Mouse (Mus musculus): ENCODE data around the gene Gm20521. TPM values are rescaled to one million over a fixed set of nuclear protein-coding genes. Genes with fewer than 3 reads are reported as not detected.

Gm20521 gene
- polyA plus RNA-seq, 1 experiment from 2014 or later, result not detected

GRCm38 (mm10) chr14:54884022-54884712 lies 926 bp downstream of the Gm20521 start:
- no peak overlapping the region for H3K27ac ChIP-seq (ENCODE audit: low read depth, low read length)
- H3K9ac ChIP-seq (ENCODE audit: low read length), result peak overlapping the region; percentile 75
- peaks cover 14% of the 10 kb centered on the region for H3K4me1 ChIP-seq (ENCODE audit: control insufficient read depth, insufficient read depth, low read length)
- no peaks in the 10 kb centered on the region for H3K9me3 ChIP-seq (ENCODE audit: control insufficient read depth, low read length)
- peak overlapping the region; percentile 47 for H3K4me3 ChIP-seq (ENCODE audit: low read depth, low read length)
- no peaks in the 10 kb centered on the region for H3K36me3 ChIP-seq (ENCODE audit: control insufficient read depth, insufficient read depth, low read length)
- WGBS, result 40% methylated on average over 21 of the region's 21 CpGs
- peak; percentile 73 for DNase-seq (ENCODE audit: low spot score, missing footprints)
- H3K4me2 ChIP-seq, result peak overlapping the region; percentile 69
- ATAC-seq (ENCODE audit: low FRiP score), result no peak
- H3K27me3 ChIP-seq (ENCODE audit: control insufficient read depth, insufficient read depth, low read length), result no peaks in the 10 kb centered on the region

GRCm38 (mm10) chr14:54885309-54885708 lies 2.1 kb downstream of the Gm20521 start:
- Histone ChIP-seq H3K9me3 (ENCODE audit: control insufficient read depth, low read length) (no peaks in the 10 kb centered on the region), H3K4me1 (ENCODE audit: control insufficient read depth, insufficient read depth, low read length) (peaks cover 14% of the 10 kb centered on the region), H3K4me2 (no peak overlapping the region), H3K27me3 (ENCODE audit: control insufficient read depth, insufficient read depth, low read length) (no peaks in the 10 kb centered on the region), H3K4me3 (ENCODE audit: low read depth, low read length) (no peak overlapping the region), H3K36me3 (ENCODE audit: control insufficient read depth, insufficient read depth, low read length) (no peaks in the 10 kb centered on the region), H3K9ac (ENCODE audit: low read length) (no peak overlapping the region), H3K27ac (ENCODE audit: low read depth, low read length) (no peak overlapping the region)
- ATAC-seq (ENCODE audit: low FRiP score), result no peak
- no peak for DNase-seq (ENCODE audit: low spot score, missing footprints)
- 94% methylated on average over 11 of the region's 11 CpGs for WGBS

DNA sequence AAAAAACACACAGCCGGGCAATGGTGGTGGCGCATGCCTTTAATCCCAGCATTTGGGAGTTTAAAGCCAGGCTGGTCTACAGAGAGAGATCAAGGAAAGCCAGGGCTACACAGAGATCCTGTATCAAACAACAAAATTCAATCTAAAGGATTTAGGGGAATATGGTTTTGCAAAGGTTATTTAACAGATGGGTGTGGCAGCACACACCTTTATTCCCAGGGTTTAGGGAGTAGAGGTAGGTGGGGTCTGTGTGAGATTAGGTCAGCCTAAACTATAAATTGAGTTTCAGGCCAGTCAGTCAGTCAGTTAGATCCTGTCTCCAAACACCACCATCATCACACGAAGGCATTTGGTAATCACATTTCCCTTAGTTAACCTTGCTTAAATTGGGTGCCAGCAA lies 9.0 kb downstream of the Gm20521 start, which contains the start of gene Pabpn1:
Gene Pabpn1, plus strand, starts transcription at position 301 of the 400 bp plus-strand sequence.
- Histone ChIP-seq H3K4me2 (peak within 1 kb of the TSS; percentile 50), H3K4me1 (ENCODE audit: control insufficient read depth, insufficient read depth, low read length) (peaks cover 12% of the 10 kb centered on the region; the same call in 1 of the 2 replicates), H3K4me3 (ENCODE audit: low read depth, low read length) (peak within 1 kb of the TSS; percentile 99), H3K9me3 (ENCODE audit: control insufficient read depth, low read length) (no peaks in the 10 kb centered on the region), H3K27me3 (ENCODE audit: control insufficient read depth, insufficient read depth, low read length) (no peaks in the 10 kb centered on the region), H3K9ac (ENCODE audit: low read length) (peak within 1 kb of the TSS; percentile 61), H3K36me3 (ENCODE audit: control insufficient read depth, insufficient read depth, low read length) (peaks cover 8% of the 10 kb centered on the region), H3K27ac (ENCODE audit: low read depth, low read length) (peak within 1 kb of the TSS; percentile 72)
- DNase-seq (ENCODE audit: low spot score, missing footprints), result no peak
- 96% methylated on average over 3 of the region's 3 CpGs for WGBS
- ATAC-seq (ENCODE audit: low FRiP score), result no peak

- Histone ChIP-seq H3K9me3 (ENCODE audit: control insufficient read depth, low read length) (no peaks in the 10 kb centered on the region), H3K27ac (ENCODE audit: low read depth, low read length) (peak overlapping the region; percentile 94), H3K4me3 (ENCODE audit: low read depth, low read length) (peak overlapping the region; percentile 99), H3K27me3 (ENCODE audit: control insufficient read depth, insufficient read depth, low read length) (no peaks in the 10 kb centered on the region), H3K4me1 (ENCODE audit: control insufficient read depth, insufficient read depth, low read length) (peaks cover 12% of the 10 kb centered on the region; the same call in 1 of the 2 replicates), H3K36me3 (ENCODE audit: control insufficient read depth, insufficient read depth, low read length) (peaks cover 20% of the 10 kb centered on the region), H3K9ac (ENCODE audit: low read length) (peak overlapping the region; percentile 100), H3K4me2 (peak overlapping the region; percentile 78)
- WGBS, result under 1% methylated on average over 38 of the region's 38 CpGs
- peak; percentile 99 for ATAC-seq (ENCODE audit: low FRiP score)
- peak; percentile 99 for DNase-seq (ENCODE audit: low spot score, missing footprints)
Measured at GRCm38 (mm10) chr14:54893651-54894181, 10.5 kb downstream of the Gm20521 start.

DNA sequence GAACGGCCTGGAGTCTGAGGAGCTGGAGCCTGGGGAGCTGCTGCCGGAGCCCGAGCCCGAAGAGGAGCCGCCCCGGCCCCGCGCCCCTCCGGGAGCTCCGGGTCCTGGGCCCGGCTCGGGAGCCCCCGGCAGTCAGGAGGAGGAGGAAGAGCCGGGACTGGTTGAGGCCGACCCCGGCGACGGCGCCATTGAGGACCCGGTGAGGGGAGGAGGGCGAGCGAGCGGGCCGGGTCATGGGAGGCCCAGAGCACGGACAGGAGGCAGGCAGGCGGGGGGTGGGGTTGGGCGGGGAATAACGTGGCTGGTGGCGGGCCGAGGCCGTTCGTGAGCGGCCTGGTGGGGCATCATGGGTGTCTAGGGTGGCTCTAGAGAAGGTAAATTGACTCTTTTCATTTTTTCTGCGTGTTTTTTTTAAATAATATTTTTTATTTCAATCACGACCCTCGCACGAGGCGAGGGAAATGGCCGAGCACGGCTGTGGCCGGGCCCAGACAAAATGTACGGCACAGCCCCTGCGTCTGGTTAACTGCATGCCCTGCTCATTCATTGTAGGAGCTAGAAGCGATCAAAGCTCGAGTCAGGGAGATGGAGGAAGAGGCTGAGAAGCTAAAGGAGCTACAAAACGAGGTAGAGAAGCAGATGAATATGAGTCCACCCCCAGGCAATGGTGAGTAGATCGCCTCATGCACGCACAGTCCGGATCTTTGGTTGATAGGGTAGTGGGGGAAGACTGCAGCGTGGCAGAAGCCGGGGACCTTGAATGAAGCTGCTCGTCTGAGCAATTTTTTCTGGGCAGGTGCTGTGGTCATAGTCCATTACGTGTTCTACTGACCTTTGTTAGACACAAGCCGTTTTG lies 11.3 kb downstream of the Gm20521 start:
- DNase-seq (ENCODE audit: low spot score, missing footprints), result peak; percentile 96
- WGBS, result under 1% methylated on average over 53 of the region's 54 CpGs

GRCm38 (mm10) chr14:54897445-54897844 lies 14.2 kb downstream of the Gm20521 start:
- no peak for DNase-seq (ENCODE audit: low spot score, missing footprints)
- Histone ChIP-seq H3K9me3 (ENCODE audit: control insufficient read depth, low read length) (no peaks in the 10 kb centered on the region), H3K27ac (ENCODE audit: low read depth, low read length) (no peak overlapping the region), H3K36me3 (ENCODE audit: control insufficient read depth, insufficient read depth, low read length) (peaks cover 20% of the 10 kb centered on the region), H3K4me2 (no peak overlapping the region), H3K9ac (ENCODE audit: low read length) (no peak overlapping the region), H3K27me3 (ENCODE audit: control insufficient read depth, insufficient read depth, low read length) (no peaks in the 10 kb centered on the region), H3K4me3 (ENCODE audit: low read depth, low read length) (no peak overlapping the region), H3K4me1 (ENCODE audit: control insufficient read depth, insufficient read depth, low read length) (peaks cover 12% of the 10 kb centered on the region; the same call in 1 of the 2 replicates)
- no peak for ATAC-seq (ENCODE audit: low FRiP score)
- whole genome bisulfite sequencing, result 73% methylated on average over 2 of the region's 2 CpGs

More for the DNA sequence above, 11.3 kb downstream of the Gm20521 start:
- Histone ChIP-seq H3K36me3 (ENCODE audit: control insufficient read depth, insufficient read depth, low read length) (peaks cover 20% of the 10 kb centered on the region), H3K4me1 (ENCODE audit: control insufficient read depth, insufficient read depth, low read length) (peaks cover 12% of the 10 kb centered on the region; the same call in 1 of the 2 replicates), H3K4me2 (peak overlapping the region; percentile 78), H3K9me3 (ENCODE audit: control insufficient read depth, low read length) (no peaks in the 10 kb centered on the region), H3K4me3 (ENCODE audit: low read depth, low read length) (peak overlapping the region; percentile 99), H3K27me3 (ENCODE audit: control insufficient read depth, insufficient read depth, low read length) (no peaks in the 10 kb centered on the region), H3K9ac (ENCODE audit: low read length) (peak overlapping the region; percentile 100), H3K27ac (ENCODE audit: low read depth, low read length) (peak overlapping the region; percentile 94)
- peak; percentile 66 for ATAC-seq (ENCODE audit: low FRiP score)

DNA sequence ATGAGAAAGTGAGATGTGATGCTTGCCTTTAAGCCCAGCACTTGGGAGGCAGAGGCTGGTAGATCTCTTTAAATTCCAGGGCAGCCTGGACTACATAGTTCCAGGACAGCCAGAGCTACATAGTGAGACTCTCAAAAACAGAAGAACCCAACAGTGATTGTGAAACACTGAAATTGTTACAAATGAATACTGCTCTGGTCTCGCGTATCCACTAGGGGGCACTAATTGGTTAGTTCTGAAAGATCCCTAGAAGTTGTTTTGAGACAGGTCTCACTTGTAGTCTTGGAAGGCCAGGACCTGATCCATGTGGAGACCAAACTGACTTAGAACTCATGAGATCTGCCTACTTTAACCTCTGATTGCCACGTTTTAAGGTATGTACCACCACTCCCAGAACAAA lies 17.1 kb downstream of the Gm20521 start:
- Histone ChIP-seq H3K4me1 (ENCODE audit: control insufficient read depth, insufficient read depth, low read length) (peaks cover 6% of the 10 kb centered on the region; the same call in 1 of the 2 replicates), H3K27me3 (ENCODE audit: control insufficient read depth, insufficient read depth, low read length) (no peaks in the 10 kb centered on the region), H3K4me3 (ENCODE audit: low read depth, low read length) (no peak overlapping the region), H3K9me3 (ENCODE audit: control insufficient read depth, low read length) (no peaks in the 10 kb centered on the region), H3K9ac (ENCODE audit: low read length) (no peak overlapping the region), H3K27ac (ENCODE audit: low read depth, low read length) (no peak overlapping the region), H3K4me2 (no peak overlapping the region), H3K36me3 (ENCODE audit: control insufficient read depth, insufficient read depth, low read length) (peaks cover 20% of the 10 kb centered on the region)
- 1% methylated on average over 3 of the region's 3 CpGs for WGBS
- ATAC-seq (ENCODE audit: low FRiP score) (peak; percentile 67), DNase-seq (ENCODE audit: low spot score, missing footprints) (peak; percentile 96)

DNA sequence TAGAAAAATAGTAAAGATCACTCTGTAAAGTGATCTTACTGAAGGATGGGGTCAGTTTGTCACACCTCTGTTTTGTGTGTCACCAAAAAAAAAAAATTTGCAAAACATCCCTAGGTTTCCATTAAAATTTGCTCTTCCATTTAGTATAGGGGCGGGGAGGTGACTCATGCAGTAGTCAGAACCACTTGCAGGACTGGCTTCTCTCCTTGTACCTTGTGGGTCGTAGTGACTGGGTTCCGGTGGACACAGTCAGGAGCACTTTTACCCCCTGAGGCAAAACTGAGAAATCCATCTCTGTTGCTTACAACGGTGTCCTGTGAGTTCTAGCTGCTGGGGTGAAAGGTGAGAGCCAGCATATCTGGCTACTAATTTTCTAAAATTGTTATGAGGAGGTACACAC lies 20.4 kb downstream of the Gm20521 start:
- Histone ChIP-seq H3K27me3 (ENCODE audit: control insufficient read depth, insufficient read depth, low read length) (no peaks in the 10 kb centered on the region), H3K9me3 (ENCODE audit: control insufficient read depth, low read length) (no peaks in the 10 kb centered on the region), H3K4me3 (ENCODE audit: low read depth, low read length) (no peak overlapping the region), H3K36me3 (ENCODE audit: control insufficient read depth, insufficient read depth, low read length) (peaks cover 4% of the 10 kb centered on the region), H3K4me2 (no peak overlapping the region), H3K27ac (ENCODE audit: low read depth, low read length) (no peak overlapping the region), H3K4me1 (ENCODE audit: control insufficient read depth, insufficient read depth, low read length) (no peaks in the 10 kb centered on the region), H3K9ac (ENCODE audit: low read length) (no peak overlapping the region)
- DNase-seq (ENCODE audit: low spot score, missing footprints), result no peak
- no peak for ATAC-seq (ENCODE audit: low FRiP score)
- WGBS, result 88% methylated on average over 4 of the region's 4 CpGs
